ENCODE assay signal across 8 mouse cellular contexts in genomic region chr11:97575075-97575474, GRCm38 (mm10). TPM values are rescaled to one million over a fixed set of nuclear protein-coding genes. Genes with fewer than 3 reads are reported as not detected.
DNase-seq lines count a peak whose midpoint lies in the region; ATAC-seq and TF ChIP-seq lines count a peak whose summit lies in the region.

No protein-coding gene starts in this region.

- H3K4me3 ChIP-seq in brown adipose tissue, adult 24 weeks (ENCODE audit: insufficient read depth, low read depth, low read length), result peak overlapping the region; percentile 58
- H3K4me3 ChIP-seq in forebrain, embryonic 13.5 days, result peak overlapping the region; percentile 68
- H3K4me3 ChIP-seq in kidney, adult 2 months (ENCODE audit: insufficient read depth, low read depth, low read length), result peak overlapping the region; percentile 60
- H3K4me3 ChIP-seq in limb, embryonic 14.5 days (replicated peaks; ENCODE audit: low read length), result peak overlapping the region; percentile 63
- peak overlapping the region; percentile 66 for H3K4me3 ChIP-seq in midbrain, postnatal 0 days (ENCODE audit: low read depth, low read length)

- TF ChIP-seq POLR2A in kidney, adult 2 months (IDR thresholded peaks at IDR 0.05; ENCODE audit: low read depth, low read length), result no peak
- TF ChIP-seq POLR2A in limb, embryonic 14.5 days (IDR thresholded peaks at IDR 0.05; ENCODE audit: borderline replicate concordance, extremely low read depth, insufficient read depth, insufficient read length), result no peak

- H3K9ac ChIP-seq in forebrain, embryonic 13.5 days, result peak overlapping the region; percentile 90
- H3K9ac ChIP-seq in limb, embryonic 14.5 days (ENCODE audit: low read depth, low read length, severe bottlenecking), result peak overlapping the region; percentile 45
- peak overlapping the region; percentile 97 for H3K9ac ChIP-seq in midbrain, postnatal 0 days (replicated peaks; ENCODE audit: low read length, poor library complexity, severe bottlenecking)

- no peak for TF ChIP-seq CTCF in kidney, adult 2 months (conservative IDR thresholded peaks at IDR 0.05; ENCODE audit: insufficient read depth, insufficient read length, low read depth, low read length)
- no peak for TF ChIP-seq CTCF in midbrain, postnatal 0 days (IDR thresholded peaks at IDR 0.05)

- no peaks in the 10 kb centered on the region for H3K9me3 ChIP-seq in forebrain, embryonic 13.5 days (replicated peaks)
- H3K9me3 ChIP-seq in limb, embryonic 14.5 days (ENCODE audit: control insufficient read depth, low read length), result no peaks in the 10 kb centered on the region
- no peaks in the 10 kb centered on the region for H3K9me3 ChIP-seq in midbrain, postnatal 0 days (ENCODE audit: low read length)

- no peaks in the 10 kb centered on the region; the same call in 1 of the 2 replicates for H3K4me1 ChIP-seq in brown adipose tissue, adult 24 weeks (ENCODE audit: control insufficient read depth, insufficient read depth, insufficient read length, low read length)
- peaks cover 76% of the 10 kb centered on the region for H3K4me1 ChIP-seq in forebrain, embryonic 13.5 days
- peaks cover 17% of the 10 kb centered on the region; the same call in 1 of the 2 replicates for H3K4me1 ChIP-seq in kidney, adult 2 months (ENCODE audit: control insufficient read depth, insufficient read depth, low read length)
- H3K4me1 ChIP-seq in limb, embryonic 14.5 days (ENCODE audit: control insufficient read depth, insufficient read depth, low read length), result peaks cover 21% of the 10 kb centered on the region
- peaks cover 19% of the 10 kb centered on the region for H3K4me1 ChIP-seq in midbrain, postnatal 0 days (ENCODE audit: insufficient read depth, low read length)

- peak; percentile 36 for DNase-seq in CD4-positive, CD25-positive, alpha-beta regulatory T cell, adult 2 months (ENCODE audit: low read depth, low spot score)
- DNase-seq in kidney, adult 2 months, result peak; percentile 70
- no peak for DNase-seq in limb, embryonic 14.5 days (ENCODE audit: low spot score)
- DNase-seq in midbrain, postnatal 0 days (ENCODE audit: low spot score), result peak; percentile 91
- peak; percentile 31 for DNase-seq in thymus, postnatal 0 days (ENCODE audit: low spot score)

- no peak for ATAC-seq in CD4-positive, CD25-positive, alpha-beta regulatory T cell, adult 4 months
- peak; percentile 50 for ATAC-seq in forebrain, embryonic 13.5 days
- ATAC-seq in limb, embryonic 14.5 days (ENCODE audit: low FRiP score, low read depth), result peak; percentile 47
- peak; percentile 59 for ATAC-seq in midbrain, postnatal 0 days (ENCODE audit: low FRiP score)

- H3K27ac ChIP-seq in brown adipose tissue, adult 24 weeks (replicated peaks; ENCODE audit: low read depth, low read length), result no peak overlapping the region
- peak overlapping the region; percentile 97 for H3K27ac ChIP-seq in forebrain, embryonic 13.5 days
- no peak overlapping the region for H3K27ac ChIP-seq in kidney, adult 2 months (ENCODE audit: insufficient read depth, low read depth, low read length)
- H3K27ac ChIP-seq in limb, embryonic 14.5 days (replicated peaks; ENCODE audit: low read depth, low read length), result no peak overlapping the region
- H3K27ac ChIP-seq in midbrain, postnatal 0 days (ENCODE audit: low read depth, low read length), result peak overlapping the region; percentile 91

- no peaks in the 10 kb centered on the region for H3K27me3 ChIP-seq in forebrain, embryonic 13.5 days
- H3K27me3 ChIP-seq in kidney, adult 2 months (replicated peaks; ENCODE audit: control insufficient read depth, insufficient read depth, low read length), result no peaks in the 10 kb centered on the region
- peaks cover 50% of the 10 kb centered on the region for H3K27me3 ChIP-seq in limb, embryonic 14.5 days (ENCODE audit: control insufficient read depth, insufficient read depth, low read length)
- H3K27me3 ChIP-seq in midbrain, postnatal 0 days (ENCODE audit: insufficient read depth, low read length), result no peaks in the 10 kb centered on the region

- H3K4me2 ChIP-seq in forebrain, embryonic 13.5 days, result peak overlapping the region; percentile 79
- peak overlapping the region; percentile 98 for H3K4me2 ChIP-seq in limb, embryonic 14.5 days (replicated peaks; ENCODE audit: low read depth, low read length, severe bottlenecking)
- H3K4me2 ChIP-seq in midbrain, postnatal 0 days (ENCODE audit: low read depth, low read length, poor library complexity, severe bottlenecking), result peak overlapping the region; percentile 68

- no peaks in the 10 kb centered on the region for H3K36me3 ChIP-seq in forebrain, embryonic 13.5 days (ENCODE audit: poor library complexity, severe bottlenecking)
- no peaks in the 10 kb centered on the region for H3K36me3 ChIP-seq in kidney, adult 2 months (ENCODE audit: control insufficient read depth, insufficient read depth, low read length)
- no peaks in the 10 kb centered on the region for H3K36me3 ChIP-seq in limb, embryonic 14.5 days (ENCODE audit: control insufficient read depth, insufficient read depth, low read length)
- no peaks in the 10 kb centered on the region for H3K36me3 ChIP-seq in midbrain, postnatal 0 days (ENCODE audit: insufficient read depth, low read length)

- 0% methylated on average over 19 of the region's 62 CpGs for whole genome bisulfite sequencing in forebrain, embryonic 13.5 days
- under 1% methylated on average over 41 of the region's 62 CpGs for WGBS in kidney, adult 2 months
- 2% methylated on average over 8 of the region's 62 CpGs for WGBS in limb, embryonic 14.5 days
- under 1% methylated on average over 32 of the region's 62 CpGs for WGBS in midbrain, postnatal 0 days

RNA-seq across cellular contexts. Expression of gene Srcin1, which starts 0.9 kb away (rescaled TPM):
- not detected for polyA plus RNA-seq in CD4-positive, CD25-positive, alpha-beta regulatory T cell, adult 4 months (2017; shearing (Covaris generic))
- polyA plus RNA-seq in brown adipose tissue, adult 24 weeks (2012; ENCODE audit: insufficient read depth, insufficient read length, missing spikeins), result 0.21 and 0.32 TPM in 2 replicates
- 5.6 and 6.4 TPM in 2 replicates for polyA plus RNA-seq in forebrain, embryonic 13.5 days (2015; fragmentation: Nextera tagmentation; extraction: Ambion mirVana)
- 13.0 and 13.2 TPM in 2 replicates for polyA plus RNA-seq in kidney, adult 2 months (2012; rRNA removed)
- 4.0 and 5.1 TPM in 2 replicates for polyA plus RNA-seq in limb, embryonic 14.5 days (2012; rRNA removed)
- polyA plus RNA-seq in limb, embryonic 14.5 days (2014; fragmentation: Nextera tagmentation; extraction: Ambion mirVana), result 0.39 and 0.53 TPM in 2 replicates
- 95.0 and 100 TPM in 2 replicates for total RNA-seq in midbrain, postnatal 0 days (2014; rRNA removed)
- 13.1 and 14.0 TPM in 2 replicates for polyA plus RNA-seq in midbrain, postnatal 0 days (2015; fragmentation: Nextera tagmentation; extraction: Ambion mirVana)
- polyA plus RNA-seq in thymus, postnatal 0 days (2015; fragmentation: Nextera tagmentation; extraction: Ambion mirVana), result 0.05 and 0.06 TPM in 2 replicates

RNA-seq across cellular contexts. Expression of gene Epop, which starts 54.4 kb away (rescaled TPM):
- under 1 TPM; 0.43 to 0.78 TPM for polyA plus RNA-seq in CD4-positive, CD25-positive, alpha-beta regulatory T cell, adult 4 months (2017; shearing (Covaris generic))
- polyA plus RNA-seq in brown adipose tissue, adult 24 weeks (2012; ENCODE audit: insufficient read depth, insufficient read length, missing spikeins), result not detected in 2 replicates
- 3.5 and 3.9 TPM in 2 replicates for polyA plus RNA-seq in forebrain, embryonic 13.5 days (2015; fragmentation: Nextera tagmentation; extraction: Ambion mirVana)
- polyA plus RNA-seq in kidney, adult 2 months (2012; rRNA removed), result 0.86 and 1.2 TPM in 2 replicates
- 6.6 and 9.2 TPM in 2 replicates for polyA plus RNA-seq in limb, embryonic 14.5 days (2012; rRNA removed)
- 4.4 and 4.8 TPM in 2 replicates for polyA plus RNA-seq in limb, embryonic 14.5 days (2014; fragmentation: Nextera tagmentation; extraction: Ambion mirVana)
- total RNA-seq in midbrain, postnatal 0 days (2014; rRNA removed), result 5.0 and 8.4 TPM in 2 replicates
- polyA plus RNA-seq in midbrain, postnatal 0 days (2015; fragmentation: Nextera tagmentation; extraction: Ambion mirVana), result 1.5 and 1.6 TPM in 2 replicates
- polyA plus RNA-seq in thymus, postnatal 0 days (2015; fragmentation: Nextera tagmentation; extraction: Ambion mirVana), result 1.8 and 2.2 TPM in 2 replicates

Comparison
In these comparisons a context has a peak if more than half of its experiments do, and no peak if none do; other contexts are left out.
1. H3K27ac ChIP-seq: peak in forebrain, embryonic 13.5 days (single experiment) and midbrain, postnatal 0 days (single experiment); none in brown adipose tissue, adult 24 weeks (single experiment), kidney, adult 2 months (single experiment) and limb, embryonic 14.5 days (single experiment).
2. H3K9ac ChIP-seq: peak in every context shown above with its lines; median percentile 97 in midbrain, postnatal 0 days; 90 in forebrain, embryonic 13.5 days; 45 in limb, embryonic 14.5 days.
3. Peak in every context shown above with its lines, with median percentiles within 50 percentile points of each other: H3K4me3 ChIP-seq and H3K4me2 ChIP-seq.